1 mouse cellular context compared by ENCODE assay signal in the genomic region with DNA sequence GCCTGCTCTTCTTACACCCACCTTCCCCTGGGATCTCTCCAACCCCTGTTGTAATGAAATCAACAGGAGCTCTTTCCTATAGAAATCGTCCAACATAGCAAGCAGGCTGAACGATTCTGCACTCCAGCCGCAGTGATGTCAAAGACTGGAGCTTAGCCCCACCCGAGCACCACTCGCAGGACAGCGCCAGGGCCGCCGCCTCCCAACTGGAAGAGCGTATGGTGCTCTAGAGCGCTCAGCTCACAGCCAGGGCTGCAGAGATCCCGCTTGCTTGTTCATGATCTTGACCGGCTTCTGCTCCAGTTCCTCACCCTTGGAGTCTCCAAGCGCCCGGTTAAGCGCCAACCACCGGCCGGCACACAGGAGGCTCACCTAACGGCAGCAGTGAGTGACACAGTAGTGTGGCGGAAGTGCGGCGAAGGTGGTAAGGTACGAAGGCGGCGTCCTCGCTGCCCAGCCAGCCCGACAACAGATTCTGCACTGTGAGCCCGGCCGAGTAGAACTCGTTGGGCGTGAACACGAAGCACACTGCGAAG.
TF ChIP-seq lines count a peak whose summit lies in the region.

No protein-coding gene starts in this region.

TF ChIP-seq in MEL, 35 proteins besides CTCF, POLR2A, EP300 and RAD21:
- TF ChIP-seq GATA1 (IDR thresholded peaks at IDR 0.05; ENCODE audit: low read depth, low read length) (no peak), MAX (IDR thresholded peaks at IDR 0.05; ENCODE audit: low read length) (no peak), HCFC1 (IDR thresholded peaks at IDR 0.05; ENCODE audit: low read depth, low read length) (no peak), ELF1 (IDR thresholded peaks at IDR 0.05; ENCODE audit: low read depth, low read length) (no peak), BHLHE40 (IDR thresholded peaks at IDR 0.05; ENCODE audit: borderline replicate concordance, low read depth, low read length) (no peak), E2F4 (IDR thresholded peaks at IDR 0.05; ENCODE audit: borderline replicate concordance, low read depth, low read length) (no peak), KAT2A (conservative IDR thresholded peaks at IDR 0.05; ENCODE audit: low read depth, low read length) (no peak), ZNF384 (IDR thresholded peaks at IDR 0.05; ENCODE audit: low read depth, low read length) (no peak), MEF2A (IDR thresholded peaks at IDR 0.05; ENCODE audit: extremely low read depth, insufficient replicate concordance, low read depth, low read length, poor library complexity, severe bottlenecking) (no peak), GABPA (IDR thresholded peaks at IDR 0.05; ENCODE audit: low read depth, low read length) (no peak), RCOR1 (IDR thresholded peaks at IDR 0.05; ENCODE audit: low read depth, low read length) (no peak), MYB (IDR thresholded peaks at IDR 0.05; ENCODE audit: low read depth, low read length) (no peak), MAZ (IDR thresholded peaks at IDR 0.05; ENCODE audit: low read depth, low read length) (no peak), ZKSCAN1 (IDR thresholded peaks at IDR 0.05; ENCODE audit: low read depth, low read length) (no peak), ZC3H11A (IDR thresholded peaks at IDR 0.05; ENCODE audit: low read depth, low read length) (no peak), MXI1 (IDR thresholded peaks at IDR 0.05; ENCODE audit: low read depth, low read length) (no peak)
